Mouse (Mus musculus) spleen, postnatal 10 days (tissue): ENCODE results near the gene Il12a.

Experiments used
- DNase-seq, 2 experiments: peaks; one replicate each; pipeline ENCODE4 v3.0.0; 2021 to 2022; ENCODE audit warnings: low spot score in 2 of 2

The Il12a gene

GRCm38 (mm10) chr3:68684207-68684606 is 6.2 kb upstream of the Il12a start:
- no peak for DNase-seq

- DNase-seq, result no peak
These were observed 3.4 kb upstream of the Il12a start for GRCm38 (mm10) chr3:68686852-68687560.

GRCm38 (mm10) chr3:68689346-68689745 is 1.1 kb upstream of the Il12a start:
- no peak for DNase-seq

- DNase-seq, result peak in 1 of 2 experiments; percentile 65
These were observed 795 bp downstream of the Il12a start for GRCm38 (mm10) chr3:68691100-68691778.

- peak in 1 of 2 experiments; percentile 35 for DNase-seq
These were observed 1.6 kb downstream of the Il12a start for GRCm38 (mm10) chr3:68691938-68692599.

GRCm38 (mm10) chr3:68692600-68693225 is 2.3 kb downstream of the Il12a start:
- DNase-seq, result no peak

GRCm38 (mm10) chr3:68693441-68694048 is 3.1 kb downstream of the Il12a start:
- DNase-seq, result peak in 1 of 2 experiments; percentile 51

GRCm38 (mm10) chr3:68695321-68695720 is 4.9 kb downstream of the Il12a start:
- DNase-seq, result no peak

- no peak for DNase-seq
These were observed 6.2 kb downstream of the Il12a start for GRCm38 (mm10) chr3:68696495-68697200.

- DNase-seq, result no peak
These were observed 8.2 kb downstream of the Il12a start for GRCm38 (mm10) chr3:68698601-68699000.

- DNase-seq, result no peak
These were observed 9.6 kb downstream of the Il12a start for GRCm38 (mm10) chr3:68700091-68700490.

GRCm38 (mm10) chr3:68706307-68706706 is 15.9 kb downstream of the Il12a start:
- no peak for DNase-seq

- peak in 1 of 2 experiments; percentile 64 for DNase-seq
These were observed 17.8 kb downstream of the Il12a start for GRCm38 (mm10) chr3:68708230-68708629.

- DNase-seq, result peak; percentile 77 to 87
These were observed 18.9 kb downstream of the Il12a start for GRCm38 (mm10) chr3:68709198-68709797.

- DNase-seq, result no peak
These were observed 20.0 kb downstream of the Il12a start for GRCm38 (mm10) chr3:68710436-68710835.

- no peak for DNase-seq
These were observed 21.1 kb downstream of the Il12a start for GRCm38 (mm10) chr3:68711510-68711909.

- DNase-seq, result peak; percentile 56 to 85
These were observed 23.1 kb downstream of the Il12a start for GRCm38 (mm10) chr3:68713550-68713949.

GRCm38 (mm10) chr3:68717346-68717745 is 26.9 kb downstream of the Il12a start:
- DNase-seq, result peak; percentile 37 to 80

GRCm38 (mm10) chr3:68719229-68719819 is 28.9 kb downstream of the Il12a start:
- no peak for DNase-seq

GRCm38 (mm10) chr3:68720258-68720657 is 29.8 kb downstream of the Il12a start:
- DNase-seq, result peak in 1 of 2 experiments; percentile 64
